Mouse (Mus musculus): ENCODE results near the gene Slc25a40. TPM values are rescaled to one million over a fixed set of nuclear protein-coding genes. Genes with fewer than 3 reads are reported as not detected.

The Slc25a40 gene
- 11.5 and 13.4 TPM in 2 replicates for polyA plus RNA-seq (2012; rRNA removed)

DNA sequence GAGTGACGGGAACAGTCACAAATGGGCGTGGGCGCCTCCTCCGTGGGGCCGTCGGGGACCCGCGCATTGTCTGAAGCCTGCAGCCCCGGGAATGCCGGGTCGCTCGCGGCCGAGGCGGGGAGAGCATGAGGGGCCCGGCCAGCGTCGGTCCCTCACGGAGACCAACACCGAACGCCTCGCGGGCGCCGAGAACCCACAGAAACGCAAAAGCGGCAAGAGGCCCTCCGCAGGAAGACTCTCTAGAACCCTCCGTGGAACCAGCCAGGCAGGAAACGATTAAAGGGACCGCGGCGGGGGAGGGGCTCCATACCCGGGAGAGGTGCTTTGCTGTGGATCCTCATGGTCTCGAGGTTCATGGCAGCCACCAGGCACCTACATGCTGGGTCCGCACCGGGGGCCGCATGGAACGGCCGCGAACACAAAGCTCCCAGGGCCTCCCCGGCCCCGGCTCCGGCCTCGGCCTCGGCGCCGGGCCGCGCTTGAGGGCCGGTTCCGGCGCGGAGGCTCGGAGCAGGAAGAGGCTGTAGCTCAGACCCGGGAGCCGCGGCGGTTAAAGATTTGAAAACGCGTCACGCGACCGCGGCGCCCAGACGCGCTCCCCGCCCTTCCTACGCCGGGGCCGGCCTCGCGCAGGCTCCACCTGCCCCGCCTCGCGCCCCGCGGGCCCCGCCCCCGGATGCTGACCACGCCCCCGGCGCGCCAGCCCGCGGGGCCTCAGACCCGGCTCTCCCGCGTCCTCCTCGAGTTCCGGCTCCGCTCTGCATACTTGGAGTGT lies at the start of gene Slc25a40, which contains the start of gene Dbf4:
TSS of gene Slc25a40 (plus strand) at position 694 of the 775 bp plus-strand sequence.
TSS of gene Dbf4 (minus strand) at position 560 of the 775 bp plus-strand sequence.
- DNase-seq (ENCODE audit: extremely low spot score in 1 of 2, low spot score in 1 of 2) = peak; percentile 59 to 87

DNA sequence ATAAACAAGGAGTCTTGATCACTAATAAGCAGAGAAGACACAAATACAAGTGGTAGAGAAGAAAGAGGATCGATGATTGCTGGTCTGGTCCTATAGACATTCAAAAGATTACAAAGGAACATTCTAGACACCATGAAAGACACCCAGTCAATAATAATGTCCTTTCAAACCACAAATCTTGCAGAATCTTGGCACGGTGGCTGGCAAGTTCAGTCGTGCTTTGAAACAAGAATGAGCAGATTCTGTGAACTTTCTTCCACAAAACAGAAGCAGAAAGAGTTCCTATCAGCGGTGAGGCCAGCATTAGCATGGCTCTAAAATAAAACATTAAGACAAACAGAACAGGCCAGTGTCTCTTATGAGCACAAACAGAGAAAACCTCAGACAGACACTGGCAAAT lies 49.2 kb upstream of the Slc25a40 start:
- no peak for DNase-seq (ENCODE audit: extremely low spot score in 1 of 2, low spot score in 1 of 2)

DNA sequence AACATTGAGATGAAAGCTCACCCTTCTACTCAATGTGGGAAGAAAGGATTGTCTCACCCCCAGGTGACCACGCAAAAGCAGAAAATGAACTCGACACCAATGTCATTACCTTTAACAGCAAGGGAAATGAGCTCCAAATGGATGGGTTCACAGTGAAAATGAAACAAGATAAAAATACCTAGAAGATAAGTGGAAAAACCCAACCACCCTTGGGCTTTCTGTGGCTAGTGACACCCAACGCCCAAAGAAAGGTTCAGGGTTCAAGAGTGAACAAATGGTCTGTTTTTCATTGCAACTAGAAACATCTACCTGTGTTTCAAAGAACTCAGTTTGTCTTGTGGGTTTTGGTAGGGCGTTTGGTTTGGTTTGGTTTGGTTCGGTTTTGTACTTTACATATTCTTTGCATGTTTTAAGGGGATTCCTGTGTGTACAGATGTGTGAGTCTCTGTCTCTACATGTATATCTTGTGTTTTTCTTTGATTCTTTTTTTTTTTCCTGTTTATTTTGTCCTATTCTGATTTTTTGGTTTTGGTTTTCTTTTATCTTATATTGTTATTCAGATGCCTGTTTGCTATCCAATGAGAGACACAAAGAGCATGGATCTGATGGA lies 48.2 kb upstream of the Slc25a40 start:
- no peak for DNase-seq (ENCODE audit: extremely low spot score in 1 of 2, low spot score in 1 of 2)

DNA sequence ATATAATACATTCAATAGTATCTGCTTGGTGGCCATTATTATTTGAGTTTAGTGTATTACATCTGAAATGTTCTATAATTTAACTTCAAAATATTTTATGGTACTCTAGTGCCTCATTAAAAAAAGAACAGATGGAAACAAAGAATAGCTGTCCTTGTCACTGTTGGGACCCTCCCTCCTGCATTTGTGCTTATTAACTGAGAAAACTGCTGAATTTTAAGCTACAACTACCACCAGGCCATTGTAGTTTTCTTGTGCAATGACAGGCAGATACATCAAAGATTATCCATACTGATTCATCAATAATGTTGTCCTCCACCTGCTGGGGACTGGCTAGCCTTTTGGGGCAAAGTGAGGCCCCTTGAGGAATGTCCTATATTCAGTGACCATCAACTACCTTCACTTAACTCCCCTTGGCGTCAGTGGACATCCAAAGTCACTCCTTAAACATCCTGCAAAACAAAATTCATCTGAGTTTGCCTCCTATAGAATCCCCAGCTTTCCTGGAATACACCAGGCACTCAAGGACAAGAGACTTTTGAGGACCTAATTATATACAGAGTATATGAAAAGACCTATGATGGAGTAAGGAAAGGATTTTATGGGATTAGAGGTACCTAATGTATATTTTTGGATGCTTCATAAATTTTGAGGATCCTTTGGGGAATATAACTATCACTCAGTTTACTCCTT lies 28.6 kb upstream of the Slc25a40 start:
- DNase-seq (ENCODE audit: extremely low spot score in 1 of 2, low spot score in 1 of 2) = no peak

DNA sequence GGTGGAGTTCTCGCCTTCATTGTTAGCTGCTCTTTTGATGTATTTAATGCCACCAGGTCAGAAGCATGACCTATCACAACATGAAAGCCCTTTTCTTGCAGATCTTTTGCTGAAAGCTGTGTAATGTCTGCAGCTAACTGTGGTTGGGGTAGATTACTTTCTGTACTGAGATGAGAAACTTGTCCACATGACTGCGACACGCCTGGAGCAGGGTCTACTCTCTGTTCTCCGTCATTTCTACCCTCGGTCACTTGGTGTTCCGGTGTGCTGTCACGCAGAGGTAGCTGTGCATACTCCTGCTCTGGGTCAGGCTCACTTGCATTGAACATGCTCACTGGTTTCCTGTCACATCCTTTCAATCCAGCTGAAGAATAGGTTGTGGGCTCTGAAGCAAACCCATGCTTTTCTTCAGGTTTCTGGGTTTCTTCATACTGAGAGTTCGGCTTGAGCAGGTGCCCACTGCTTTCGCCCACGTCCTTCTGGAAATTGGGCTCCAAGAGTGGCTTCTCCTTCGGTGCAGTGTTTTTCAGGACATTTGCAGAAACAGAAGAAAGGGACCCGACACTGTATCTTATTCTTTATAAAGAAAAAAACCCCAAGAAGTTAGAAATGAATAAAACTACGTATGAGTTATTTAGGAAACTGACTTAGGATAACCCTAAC lies 24.9 kb upstream of the Slc25a40 start:
- peak in 1 of 2 experiments; percentile 23 for DNase-seq (ENCODE audit: extremely low spot score in 1 of 2, low spot score in 1 of 2)

DNA sequence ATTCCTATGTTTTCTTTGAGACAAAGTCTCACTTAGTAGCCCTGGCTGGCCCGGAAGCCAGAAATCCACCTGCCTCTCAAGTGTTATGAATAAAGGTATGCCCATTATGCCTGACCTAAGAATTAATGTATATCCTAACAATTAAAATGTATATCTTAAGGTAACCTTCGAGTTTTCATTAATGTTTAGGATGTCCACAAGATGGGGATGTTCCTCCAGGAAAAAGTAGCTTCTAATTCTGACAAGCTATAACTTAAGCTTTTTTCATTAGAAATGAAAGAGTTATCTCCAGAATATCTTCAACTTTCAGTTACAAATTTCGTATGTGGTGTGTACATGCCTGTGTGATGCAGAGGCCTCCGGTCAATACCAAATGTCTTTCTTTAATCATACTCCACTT lies 13.9 kb upstream of the Slc25a40 start:
- peak in 1 of 2 experiments; percentile 13 for DNase-seq (ENCODE audit: extremely low spot score in 1 of 2, low spot score in 1 of 2)

DNA sequence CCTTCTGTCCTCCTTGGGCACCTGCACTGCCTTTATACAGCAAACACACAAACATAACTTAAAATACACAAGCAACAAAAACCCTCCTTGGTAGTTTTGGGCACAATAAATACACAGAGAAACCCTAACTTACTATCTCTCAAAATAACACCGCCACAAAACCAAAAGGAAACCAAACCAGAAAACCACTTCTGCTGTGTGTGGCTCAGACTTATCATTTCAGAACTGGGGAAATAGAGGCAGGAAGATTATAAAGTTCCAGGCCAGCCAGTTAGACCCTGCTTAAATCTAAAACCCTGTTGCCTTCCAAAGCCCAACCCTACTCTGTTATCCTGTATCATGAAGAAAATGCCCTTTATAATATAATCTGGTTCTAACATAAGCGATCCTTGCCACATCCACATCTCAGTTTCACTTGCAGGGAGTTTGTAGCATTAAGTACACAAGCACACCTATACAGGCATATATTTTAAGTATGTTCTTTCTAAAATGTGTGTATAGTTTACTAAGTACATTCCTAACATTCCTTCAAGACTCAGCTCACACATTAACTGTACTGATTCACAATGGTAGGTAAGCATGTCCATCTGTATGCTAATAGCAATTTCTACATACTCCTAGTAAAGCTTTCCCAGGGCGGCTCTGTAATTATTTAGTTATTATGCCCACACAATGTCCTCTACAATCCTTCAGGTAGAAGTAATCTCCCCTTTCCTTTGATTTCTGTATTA lies 5.8 kb upstream of the Slc25a40 start:
- no peak for DNase-seq (ENCODE audit: extremely low spot score in 1 of 2, low spot score in 1 of 2)

DNA sequence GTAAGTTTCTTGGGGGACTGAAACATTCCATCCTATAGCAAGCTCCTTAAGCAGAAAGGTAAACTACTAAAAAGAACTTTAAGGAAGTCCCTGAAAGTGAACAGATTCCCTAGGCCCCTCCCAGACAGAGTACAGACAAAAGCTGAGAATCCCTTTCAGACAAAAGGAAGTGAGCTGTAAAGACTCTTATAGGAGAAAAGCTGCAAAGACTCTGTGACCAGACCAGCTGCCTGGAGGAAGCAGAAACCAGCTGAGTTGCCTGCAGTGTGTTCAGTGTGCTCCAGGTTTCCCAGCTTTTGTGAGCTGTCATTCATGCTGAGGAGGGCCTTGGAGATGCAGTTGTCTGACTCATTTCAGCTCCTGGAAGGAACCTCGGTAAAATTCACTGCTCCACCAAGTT lies 5.2 kb upstream of the Slc25a40 start:
- DNase-seq (ENCODE audit: extremely low spot score in 1 of 2, low spot score in 1 of 2) = no peak

DNA sequence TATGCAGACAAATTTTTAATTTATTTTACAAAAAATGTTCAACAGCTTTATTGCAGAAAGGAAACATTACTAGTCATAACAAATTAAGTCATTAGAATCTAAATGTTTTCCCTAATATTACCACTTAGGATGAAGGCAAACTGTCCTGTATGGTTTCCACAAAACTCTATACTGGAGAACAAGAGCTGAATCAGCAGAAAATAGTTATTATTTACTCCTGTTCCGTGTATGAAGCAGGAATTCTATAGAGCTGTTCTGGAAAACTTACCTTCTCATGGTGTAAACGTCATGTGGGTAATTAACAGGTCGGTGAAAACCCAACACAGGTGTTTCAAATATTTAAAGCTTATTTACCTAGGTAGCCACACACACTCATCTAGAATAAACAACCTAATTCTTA lies 1.2 kb upstream of the Slc25a40 start:
- no peak for DNase-seq (ENCODE audit: extremely low spot score in 1 of 2, low spot score in 1 of 2)

DNA sequence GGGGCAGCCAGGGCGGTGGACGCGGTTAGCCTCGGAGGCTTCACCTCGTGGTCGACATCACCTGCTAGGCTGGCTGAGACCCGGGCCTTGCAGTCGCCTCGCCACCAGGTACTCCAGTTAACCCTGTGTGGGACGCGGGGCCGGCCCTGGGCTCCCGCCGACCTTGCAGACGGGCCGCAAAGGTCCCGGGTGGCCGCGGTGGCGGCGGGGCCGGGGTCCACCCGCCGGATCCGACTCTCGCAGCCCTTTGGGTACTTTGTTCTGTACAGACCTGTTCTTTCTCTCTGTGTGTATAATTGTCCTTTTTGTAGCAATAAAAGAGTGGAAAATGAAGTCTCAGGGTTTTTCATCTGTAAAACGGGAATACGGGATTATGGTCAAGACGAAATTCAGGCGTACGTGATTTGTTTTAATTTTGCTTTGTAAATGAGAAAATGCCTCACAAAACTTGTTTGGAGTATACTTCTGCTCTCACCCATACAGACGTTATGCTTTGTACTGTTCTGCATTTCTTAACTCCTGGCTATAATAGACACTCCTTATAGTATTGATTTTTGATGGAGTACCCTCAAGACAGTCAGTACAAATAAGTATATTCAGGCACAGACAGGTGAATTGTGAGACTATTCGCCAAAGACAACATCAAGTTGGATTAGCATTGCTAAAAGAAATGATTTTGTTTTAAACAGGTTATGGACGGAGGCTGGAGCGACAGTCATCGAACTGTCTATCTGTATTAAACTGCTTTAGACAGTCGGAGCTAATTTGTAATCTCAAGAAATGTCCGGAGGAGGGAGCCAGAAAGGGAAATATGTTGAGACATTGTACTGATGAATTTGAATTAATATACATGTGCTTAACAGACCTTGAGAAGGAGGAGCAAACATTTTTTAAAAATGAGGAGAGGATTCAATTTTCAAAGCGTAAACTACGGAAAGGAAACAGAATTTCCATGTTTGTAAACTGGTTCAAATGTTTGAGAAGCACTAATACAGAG lies 580 bp downstream of the Slc25a40 start:
- DNase-seq (ENCODE audit: extremely low spot score in 1 of 2, low spot score in 1 of 2) = peak in 1 of 2 experiments; percentile 12

DNA sequence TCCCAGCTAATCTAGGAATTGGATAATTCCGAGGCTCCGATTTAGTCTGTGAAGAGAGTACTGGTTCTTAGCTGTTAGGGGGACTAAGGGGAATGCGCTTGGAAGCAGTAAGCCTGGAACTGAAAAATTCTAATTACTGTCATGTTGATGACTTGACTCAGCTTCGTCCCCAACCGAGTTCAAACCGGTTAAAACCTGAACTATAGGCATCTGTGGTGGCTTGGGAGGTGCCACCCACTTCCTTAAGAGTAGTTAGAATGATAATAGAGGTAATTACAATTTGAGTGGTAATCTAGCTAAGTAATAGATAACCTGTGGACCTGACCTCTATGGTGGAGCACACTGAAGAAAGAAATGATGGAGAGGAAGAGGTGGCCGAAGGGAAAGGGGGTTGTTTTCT lies 1.5 kb downstream of the Slc25a40 start:
- no peak for DNase-seq (ENCODE audit: extremely low spot score in 1 of 2, low spot score in 1 of 2)

DNA sequence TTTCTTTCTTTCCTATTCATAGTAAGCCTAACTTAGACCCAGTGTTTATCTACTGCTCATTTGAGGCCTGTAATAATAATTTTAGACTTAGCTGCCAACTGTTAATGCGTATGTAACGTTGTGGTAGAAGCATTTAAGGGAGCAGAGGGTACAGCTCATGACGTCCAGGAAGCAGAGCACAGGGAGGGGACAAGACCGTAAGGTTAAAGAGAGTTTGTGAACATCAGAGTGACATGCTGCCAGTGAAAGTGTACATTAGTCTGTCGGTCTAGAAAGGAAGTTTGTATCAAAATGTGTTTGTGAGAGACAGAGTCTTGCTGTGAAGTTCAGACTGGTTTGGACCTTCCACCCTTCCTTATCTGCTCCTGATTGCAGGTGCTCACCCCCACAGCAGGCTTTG lies 3.2 kb downstream of the Slc25a40 start:
- no peak for DNase-seq (ENCODE audit: extremely low spot score in 1 of 2, low spot score in 1 of 2)

DNA sequence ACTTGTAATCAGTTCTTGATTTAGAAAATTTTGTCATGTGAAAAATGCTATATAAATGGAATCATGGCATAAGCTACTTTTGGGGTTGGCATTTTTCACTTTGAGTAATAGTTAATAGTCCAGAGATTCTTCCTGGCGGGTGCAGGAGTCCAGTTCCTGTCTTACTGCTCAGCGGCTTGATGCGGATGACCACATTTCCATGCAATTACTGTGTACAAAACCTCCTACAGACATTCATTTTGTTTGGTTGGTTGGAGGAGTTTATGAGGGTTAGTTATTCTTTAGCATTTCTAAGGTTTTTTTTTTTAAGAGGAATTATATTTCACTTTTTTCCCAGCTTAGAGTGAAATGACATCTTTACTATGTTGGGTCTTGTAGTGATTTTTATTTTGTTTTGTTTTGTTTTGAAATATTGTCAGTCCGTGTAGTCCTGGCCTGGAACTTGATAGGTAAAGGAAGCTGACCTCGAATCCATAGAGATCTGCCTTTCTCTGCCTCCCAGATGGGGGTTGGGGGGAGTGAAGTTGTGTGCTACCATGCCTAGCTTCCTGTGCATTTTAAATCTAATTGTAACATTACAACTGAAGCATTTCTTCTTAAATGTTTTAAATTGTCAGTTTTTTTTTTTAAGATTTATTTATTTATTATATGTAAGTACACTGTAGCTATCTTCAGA lies 15.0 kb downstream of the Slc25a40 start:
- no peak for DNase-seq (ENCODE audit: extremely low spot score in 1 of 2, low spot score in 1 of 2)

DNA sequence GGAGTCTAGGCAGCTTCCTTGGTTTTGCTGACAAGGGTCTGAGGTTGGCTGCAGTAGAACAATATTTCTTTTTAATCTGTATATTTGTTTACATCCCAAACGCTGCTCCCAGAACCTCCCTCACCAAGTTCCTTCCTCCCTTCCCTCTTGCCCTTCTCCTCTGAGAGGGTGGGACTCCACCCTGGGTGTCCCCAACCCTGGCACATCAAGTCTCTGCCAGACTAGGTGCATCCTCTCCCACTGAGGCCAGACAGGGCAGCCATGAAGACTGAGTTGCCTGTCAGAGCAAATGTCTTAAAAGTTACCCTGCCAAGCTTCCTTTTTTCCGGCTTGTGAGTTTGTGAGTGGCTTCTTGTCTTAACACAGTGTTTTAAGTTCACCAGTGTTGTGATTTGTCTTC lies 16.4 kb downstream of the Slc25a40 start:
- DNase-seq (ENCODE audit: extremely low spot score in 1 of 2, low spot score in 1 of 2) = no peak

DNA sequence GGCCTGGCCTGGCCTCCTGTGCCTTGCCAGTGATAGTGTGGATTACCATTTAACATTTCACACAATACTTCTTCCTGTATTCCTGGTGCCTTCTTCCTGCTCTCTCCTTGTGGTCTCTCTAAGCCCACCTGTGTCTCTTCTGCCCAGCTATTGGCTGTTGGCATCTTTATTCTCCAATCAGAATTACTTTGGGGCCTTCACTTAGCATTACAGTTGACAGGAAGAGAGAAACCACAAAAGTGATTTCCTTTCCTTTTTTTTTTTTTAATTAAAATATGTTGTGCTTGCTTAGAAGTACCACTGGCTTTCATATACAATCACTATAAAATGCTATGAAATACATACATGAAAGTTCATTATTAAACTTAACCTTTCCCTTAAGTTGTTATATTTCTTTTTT lies 32.9 kb downstream of the Slc25a40 start:
- DNase-seq (ENCODE audit: extremely low spot score in 1 of 2, low spot score in 1 of 2) = no peak

DNA sequence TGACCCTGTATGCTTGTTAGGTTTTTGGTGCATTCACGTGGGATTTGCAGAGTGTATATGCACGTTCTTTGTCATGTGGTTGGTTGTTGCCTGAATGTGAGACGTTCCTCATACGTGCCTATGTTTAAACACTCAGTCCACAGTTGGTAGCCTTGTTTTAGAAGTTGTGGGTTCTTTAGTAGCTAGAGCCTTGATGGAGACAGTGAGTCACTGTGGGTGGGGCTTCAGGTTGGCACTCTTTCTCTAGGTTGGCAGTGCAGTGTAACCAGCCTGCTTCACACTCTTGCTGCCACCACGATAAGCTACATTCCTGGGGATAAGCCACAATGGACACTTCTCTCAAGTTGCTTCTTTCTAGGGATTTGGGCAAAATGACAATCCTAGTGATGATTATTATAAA lies 33.9 kb downstream of the Slc25a40 start:
- no peak for DNase-seq (ENCODE audit: extremely low spot score in 1 of 2, low spot score in 1 of 2)

DNA sequence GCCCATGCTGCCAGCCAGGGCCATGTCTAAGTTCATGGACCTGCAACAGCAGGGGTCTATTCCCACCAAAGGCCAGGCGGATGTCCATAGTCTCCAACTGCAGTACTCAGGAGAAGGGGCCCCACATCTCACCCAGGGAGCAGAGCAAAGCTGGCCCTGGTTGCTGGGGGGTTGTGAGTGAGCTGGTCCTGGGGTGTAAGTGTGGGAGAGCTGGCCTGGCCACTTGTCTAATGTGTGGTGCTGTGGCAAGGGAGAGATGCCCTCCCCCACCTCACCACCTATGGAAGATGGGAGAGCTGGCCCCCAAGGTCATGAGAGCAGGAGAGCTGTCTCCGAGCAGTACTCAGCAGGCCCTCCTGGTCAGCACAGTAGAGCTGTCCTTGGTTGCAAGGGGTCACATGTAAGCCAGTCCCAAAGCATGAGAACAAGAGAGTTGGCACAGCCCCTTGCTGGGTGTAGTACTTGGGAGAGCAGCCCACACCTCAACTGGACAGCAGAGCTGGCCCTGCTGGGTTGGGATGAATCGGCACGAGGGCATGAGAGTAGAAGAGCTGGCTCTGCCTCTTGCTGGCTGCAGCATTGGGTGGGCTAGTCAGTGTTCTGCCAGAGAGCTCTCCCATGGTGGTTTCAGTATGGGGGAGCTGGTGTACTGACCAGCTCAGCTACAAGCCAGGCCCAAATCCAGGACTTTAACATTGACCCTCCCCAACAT lies 65.5 kb downstream of the Slc25a40 start:
- no peak for DNase-seq (ENCODE audit: extremely low spot score in 1 of 2, low spot score in 1 of 2)

DNA sequence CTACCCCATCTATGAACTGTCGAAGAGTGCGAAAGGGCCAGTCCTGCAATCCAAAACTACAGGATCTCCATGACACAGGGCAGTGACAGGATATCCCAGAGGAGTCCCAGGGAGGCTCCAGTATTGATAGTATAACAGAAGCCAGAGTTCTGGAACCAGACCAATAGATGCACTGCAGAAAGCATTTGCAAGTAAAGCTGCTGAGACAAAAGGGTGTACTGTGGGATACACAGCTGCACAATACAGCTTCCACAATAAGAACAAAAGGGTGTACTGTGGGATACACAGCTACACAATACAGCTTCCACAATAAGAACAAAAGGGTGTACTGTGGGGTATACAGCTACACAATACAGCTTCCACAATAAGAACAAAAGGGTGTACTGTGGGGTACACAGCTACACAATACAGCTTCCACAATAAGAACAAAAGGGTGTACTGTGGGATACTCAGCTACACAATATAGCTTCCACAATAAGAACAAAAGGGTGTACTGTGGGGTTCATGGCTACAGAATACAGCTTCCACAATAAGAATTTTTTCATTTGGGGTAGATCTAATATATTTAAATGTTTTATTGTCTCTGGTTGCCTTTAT lies 66.1 kb downstream of the Slc25a40 start:
- DNase-seq (ENCODE audit: extremely low spot score in 1 of 2, low spot score in 1 of 2) = no peak
